Mouse (Mus musculus): ENCODE data around the gene Klhl12. TPM values are rescaled to one million over a fixed set of nuclear protein-coding genes. Genes with fewer than 3 reads are reported as not detected.

Gene Klhl12
- polyA plus RNA-seq, 1 experiment from 2014 or later: 17.4 TPM

Other genes with a start within 250 kb of the Klhl12 start
- gene Adora1, start 220.1 kb upstream of the Klhl12 start, polyA plus RNA-seq (2014; fragmentation: Nextera tagmentation; extraction: Ambion mirVana): 11.3 and 11.7 TPM in 2 replicates
- 0.62 and 0.70 TPM in 2 replicates for gene Myog, start 165.5 kb upstream of the Klhl12 start, polyA plus RNA-seq (2014; fragmentation: Nextera tagmentation; extraction: Ambion mirVana)
- gene Ppfia4, start 122.6 kb upstream of the Klhl12 start, polyA plus RNA-seq (2014; fragmentation: Nextera tagmentation; extraction: Ambion mirVana): 10.5 and 11.9 TPM in 2 replicates
- 62.5 and 69.3 TPM in 2 replicates for gene Tmem183a, start 93.6 kb upstream of the Klhl12 start, polyA plus RNA-seq (2014; fragmentation: Nextera tagmentation; extraction: Ambion mirVana)
- not detected in 2 replicates for gene 4933406M09Rik, start 69.6 kb upstream of the Klhl12 start, polyA plus RNA-seq (2014; fragmentation: Nextera tagmentation; extraction: Ambion mirVana)
- gene Cyb5r1, start 50.0 kb upstream of the Klhl12 start, polyA plus RNA-seq (2014; fragmentation: Nextera tagmentation; extraction: Ambion mirVana): 40.2 and 40.6 TPM in 2 replicates
- 140 and 146 TPM in 2 replicates for gene Adipor1, start 40.2 kb upstream of the Klhl12 start, polyA plus RNA-seq (2014; fragmentation: Nextera tagmentation; extraction: Ambion mirVana)
- 29.1 and 30.4 TPM in 2 replicates for gene Rabif, start 39.1 kb downstream of the Klhl12 start, polyA plus RNA-seq (2014; fragmentation: Nextera tagmentation; extraction: Ambion mirVana)
- gene Mgat4e, start 94.2 kb downstream of the Klhl12 start, polyA plus RNA-seq (2014; fragmentation: Nextera tagmentation; extraction: Ambion mirVana): not detected in 2 replicates
- gene Kdm5b, start 104.6 kb downstream of the Klhl12 start, polyA plus RNA-seq (2014; fragmentation: Nextera tagmentation; extraction: Ambion mirVana): 33.6 and 38.6 TPM in 2 replicates
- 0.08 and 0.42 TPM in 2 replicates for gene Syt2, start 191.1 kb downstream of the Klhl12 start, polyA plus RNA-seq (2014; fragmentation: Nextera tagmentation; extraction: Ambion mirVana)

All from heart, embryonic 14.5 days (tissue).